Mouse (Mus musculus) leukemia stem cell, adult 10-12 weeks (primary cell): ENCODE data around the gene Pam16. TPM values are rescaled to one million over a fixed set of nuclear protein-coding genes. Genes with fewer than 3 reads are reported as not detected.

Experiments
- polyA plus RNA-seq: library from polyadenylated mRNA; stranded (reverse); fragments of >175 nt; gene quantifications from 2 replicates; pipeline ENCODE4 v1.2.3, GENCODE M21; 2012; ENCODE audit warnings: low replicate concordance

The Pam16 gene
- polyA plus RNA-seq = 69.3 and 127 TPM in 2 replicates

DNA sequence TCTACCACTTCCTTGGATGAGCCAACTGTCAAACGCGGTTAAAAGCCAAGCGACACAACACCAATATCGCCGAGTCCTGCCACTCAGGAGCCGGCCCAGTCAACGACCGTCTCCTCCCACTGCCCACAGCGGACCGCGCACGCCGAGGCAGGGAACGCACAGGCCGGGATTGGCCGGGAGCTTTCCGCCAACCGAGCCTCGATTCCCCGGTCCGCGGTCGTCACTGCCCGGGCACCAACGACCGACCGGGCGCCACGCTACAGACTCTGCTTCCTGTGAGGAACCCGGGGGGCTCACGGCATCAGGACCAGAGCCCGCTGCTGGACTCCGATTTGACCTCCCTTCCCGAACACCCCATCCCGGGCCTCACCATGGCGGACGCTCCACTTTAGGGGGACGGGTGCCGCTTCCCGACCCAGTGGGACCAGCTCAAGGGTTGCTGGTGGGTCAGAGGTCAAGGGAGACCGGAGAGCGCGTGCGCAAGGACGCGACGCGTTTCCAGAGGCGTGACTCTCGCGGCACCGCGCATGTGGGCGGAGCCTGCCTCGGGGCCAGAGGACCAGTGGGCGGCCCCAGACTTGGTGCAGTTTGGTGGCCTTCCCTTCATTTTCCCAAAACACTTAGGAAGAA lies at the start of gene Pam16:
TSS of gene Pam16 (minus strand) at position 508 of the 630 bp plus-strand sequence.

DNA sequence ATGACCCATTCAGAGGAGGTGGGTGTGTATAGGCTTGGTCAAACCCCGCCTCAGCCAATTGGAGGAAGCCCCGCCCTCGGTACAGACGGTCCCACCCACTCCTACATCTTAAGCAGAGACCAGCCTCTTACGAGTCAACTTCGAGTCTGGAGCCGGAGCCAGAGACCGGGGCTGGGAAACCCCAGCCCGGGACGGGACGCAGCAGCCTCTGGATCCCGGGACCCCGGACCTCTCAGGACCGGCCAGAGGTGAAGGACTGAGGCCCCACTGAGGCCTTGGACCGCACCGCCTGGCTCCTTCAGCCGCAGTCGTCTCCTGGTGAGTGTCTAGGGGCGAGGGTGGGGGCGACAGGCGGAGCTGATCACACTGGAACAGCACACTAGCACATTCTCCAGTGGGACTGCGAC lies 15.0 kb upstream of the Pam16 start, which contains the start of the genes Vasn and Dnaja3:
TSS of gene Vasn (plus strand) at position 111 of the 407 bp plus-strand sequence.
TSS of gene Dnaja3 (plus strand) at position 159 of the 407 bp plus-strand sequence.

DNA sequence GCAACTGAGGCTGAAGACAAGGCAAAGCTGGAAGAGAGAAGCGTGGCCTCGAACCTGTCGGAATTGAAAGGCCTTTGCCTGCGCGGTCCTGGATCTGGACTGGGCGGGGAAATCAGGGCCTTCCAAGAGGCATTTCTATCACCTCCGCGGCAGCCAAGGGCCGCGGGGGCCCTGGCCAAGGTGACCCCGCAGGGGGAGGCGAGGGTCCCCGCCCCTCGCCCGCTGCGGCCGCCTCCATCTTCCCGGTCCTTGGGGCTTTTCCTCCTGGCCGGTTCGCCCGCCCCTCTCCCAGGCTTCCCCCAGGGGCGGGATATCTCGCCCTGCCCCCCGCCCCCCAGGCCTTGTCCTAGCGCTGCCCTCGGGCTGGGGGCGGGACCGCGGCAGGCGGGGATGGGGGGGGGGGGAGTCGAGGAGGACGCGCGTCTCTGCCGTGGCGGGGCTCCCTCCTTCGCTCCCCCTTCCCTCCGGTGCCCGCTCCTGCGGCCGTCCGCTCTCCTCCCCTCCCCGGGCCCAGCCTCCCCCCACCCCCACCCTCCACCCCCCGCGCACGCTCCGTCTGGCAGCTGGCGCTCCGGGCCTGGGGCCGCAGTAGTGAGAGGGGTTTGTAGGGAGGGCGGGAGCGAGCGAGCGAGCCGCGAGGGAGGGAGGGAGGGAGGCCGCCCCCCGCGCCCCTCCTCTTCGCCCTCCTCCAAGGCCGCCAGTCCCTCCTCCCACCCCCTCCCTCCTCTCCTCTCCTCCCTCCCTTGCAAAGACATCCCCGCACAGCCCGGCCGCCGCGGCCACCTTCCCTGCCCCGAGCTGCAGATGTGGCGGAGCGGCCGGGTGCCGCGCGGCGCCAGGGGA lies 30.6 kb downstream of the Pam16 start, which contains the start of gene Glis2:
TSS of gene Glis2 (plus strand) at position 743 of the 843 bp plus-strand sequence.

Other genes with a start within 250 kb of the Pam16 start
- gene Adcy9, start 204.5 kb downstream of the Pam16 start, polyA plus RNA-seq = 3.8 and 6.2 TPM in 2 replicates
- 0.96 TPM in 1 of 2 replicates, not detected in the other for gene Srl, start 83.2 kb downstream of the Pam16 start, polyA plus RNA-seq
- 40.4 and 55.8 TPM in 2 replicates for gene Tfap4, start 65.1 kb downstream of the Pam16 start, polyA plus RNA-seq
- 0.34 and 1.0 TPM in 2 replicates for gene Glis2, start 30.3 kb downstream of the Pam16 start, polyA plus RNA-seq
- gene Vasn, start 15.0 kb upstream of the Pam16 start, polyA plus RNA-seq = 0.37 and 0.63 TPM in 2 replicates
- 14.2 and 29.3 TPM in 2 replicates for gene Dnaja3, start 15.0 kb upstream of the Pam16 start, polyA plus RNA-seq
- gene Coro7, start 54.8 kb upstream of the Pam16 start, polyA plus RNA-seq = 117 and 151 TPM in 2 replicates
- 4.3 and 15.4 TPM in 2 replicates for gene Nmral1, start 94.4 kb upstream of the Pam16 start, polyA plus RNA-seq
- gene Hmox2, start 101.4 kb upstream of the Pam16 start, polyA plus RNA-seq = 4.1 and 6.7 TPM in 2 replicates
- 13.9 and 61.9 TPM in 2 replicates for gene Cdip1, start 165.3 kb upstream of the Pam16 start, polyA plus RNA-seq
- gene 4930562C15Rik, start 210.4 kb upstream of the Pam16 start, polyA plus RNA-seq = not detected in 2 replicates